In the genomic region with DNA sequence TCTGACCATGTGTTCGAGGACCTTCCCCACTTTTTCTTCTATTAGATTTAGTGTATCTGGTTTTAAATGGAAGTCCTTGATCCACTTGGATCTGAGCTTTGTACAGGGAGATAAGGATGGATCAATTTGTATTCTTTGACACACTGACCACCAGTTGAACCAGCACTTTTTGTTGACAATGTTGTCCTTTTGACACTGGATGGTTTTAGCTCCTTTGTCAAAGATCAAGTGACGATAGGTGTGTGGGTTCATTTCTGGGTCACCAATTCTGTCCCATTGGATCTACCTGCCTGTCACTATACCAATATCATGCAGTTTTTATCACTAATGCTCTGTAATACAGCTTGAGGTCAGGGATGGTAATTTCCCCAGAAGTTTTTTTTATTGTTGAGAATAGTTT, we compare ENCODE assay signal across 16 mouse cellular contexts. TPM values are rescaled to one million over a fixed set of nuclear protein-coding genes. Genes with fewer than 3 reads are reported as not detected.
"Had no signal": no experiment of that assay in that cellular context is flagged by ENCODE, and none has a peak within 500 bp of the region (broad histone marks: within the 10 kb centered on the region; RNA-seq: fewer than 3 reads in every experiment).

No protein-coding gene starts in this region.

RNA-seq across cellular contexts. Expression of gene H60b, which starts 18.1 kb away (rescaled TPM):
- total RNA-seq: heart, postnatal 10 days; heart, postnatal 14 days; heart, postnatal 25 days; heart, postnatal 36 days; heart, postnatal 4 days; hematopoietic stem cell, adult 5-6 weeks; hindbrain, postnatal 0 days; layer of hippocampus, adult 18-20 months; layer of hippocampus, adult 2 months; layer of hippocampus, adult 8-10 months; layer of hippocampus, postnatal 10 days; layer of hippocampus, postnatal 14 days; layer of hippocampus, postnatal 25 days; layer of hippocampus, postnatal 36 days had no signal
- polyA plus RNA-seq: large intestine, adult 2 months had no signal

RNA-seq across cellular contexts. Expression of gene Raet1e, which starts 18.1 kb away (rescaled TPM):
- total RNA-seq: heart, postnatal 25 days; heart, postnatal 36 days; hematopoietic stem cell, adult 5-6 weeks; layer of hippocampus, adult 18-20 months; layer of hippocampus, adult 2 months; layer of hippocampus, adult 8-10 months; layer of hippocampus, postnatal 10 days; layer of hippocampus, postnatal 14 days; layer of hippocampus, postnatal 25 days; layer of hippocampus, postnatal 36 days; left cerebral cortex, adult 18-20 months had no signal

RNA-seq across cellular contexts. Expression of gene E030030I06Rik, which starts 27.4 kb away (rescaled TPM):
- total RNA-seq: layer of hippocampus, postnatal 36 days had no signal
